Mouse (Mus musculus): ENCODE data around the gene Gm14226.
"Not testable (repeated sequence)": the region's sequence is repeated elsewhere in the genome, so short reads cannot be mapped to it uniquely, and the experiment has no call there.

DNA sequence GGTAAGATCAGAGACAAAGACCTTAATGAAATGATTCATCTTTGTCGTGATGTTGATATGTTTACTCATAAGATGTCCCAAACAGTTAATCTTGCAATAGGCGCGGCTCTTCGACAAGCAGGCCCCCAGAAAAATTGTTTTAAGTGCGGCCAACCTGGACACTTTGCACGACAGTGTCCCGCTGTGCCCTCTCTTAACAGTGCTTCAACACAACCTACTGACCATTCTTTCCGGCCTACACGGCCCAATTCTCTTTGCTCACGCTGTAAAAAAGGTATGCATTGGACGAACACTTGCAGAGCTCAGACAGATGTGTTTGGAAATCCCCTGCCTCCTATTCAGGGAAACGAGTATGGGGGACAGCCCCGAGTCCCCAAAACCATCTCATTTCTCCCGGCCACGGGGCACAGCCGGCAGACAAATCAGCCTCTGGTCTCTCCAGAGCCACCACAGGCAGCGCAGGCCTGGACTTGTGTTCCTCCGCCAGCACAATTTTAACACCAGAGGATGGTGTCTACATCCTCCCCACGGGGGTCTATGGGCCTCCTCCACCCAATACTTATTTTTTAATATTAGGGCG, 2.3 kb downstream of the Gm14226 start:
- TF ChIP-seq CTCF (conservative IDR thresholded peaks at IDR 0.05; ENCODE audit: low read length); NANOG (IDR thresholded peaks at IDR 0.05; ENCODE audit: borderline replicate concordance, low read length); POU5F1 (IDR thresholded peaks at IDR 0.05; ENCODE audit: borderline replicate concordance, low read length): not testable (repeated sequence)
